Mouse (Mus musculus) midbrain, embryonic 16.5 days (tissue): ENCODE measurements around the gene Preb. TPM values are rescaled to one million over a fixed set of nuclear protein-coding genes. Genes with fewer than 3 reads are reported as not detected.

ENCODE experiments used
- ATAC-seq: fragments of 200-750 bp; cut with Nextera tagmentation; 2 replicates; pipeline ENCODE4 v1.8.0; 2017; ENCODE audit warnings: moderate TSS enrichment
- H3K27ac ChIP-seq: fragments of 300-500 bp; sonication (generic); 2 replicates; pipeline ENCODE4 v1.5.1; 2014; ENCODE audit warnings: mild to moderate bottlenecking, low read length, mixed read lengths
- H3K27me3 ChIP-seq: fragments of 300-500 bp; sonication (generic); 2 replicates; pipeline ENCODE4 v1.6.1; 2014; ENCODE audit warnings: low read depth, low read length, mixed read lengths; ENCODE audit not compliant: control insufficient read depth, insufficient read depth
- H3K36me3 ChIP-seq: fragments of 300-500 bp; sonication (generic); 2 replicates; pipeline ENCODE4 v1.6.1; 2014; ENCODE audit warnings: mild to moderate bottlenecking, low read length, moderate library complexity, mixed read lengths; ENCODE audit not compliant: control insufficient read depth, insufficient read depth
- H3K4me1 ChIP-seq: fragments of 300-500 bp; sonication (generic); 2 replicates; pipeline ENCODE4 v1.6.1; 2014; ENCODE audit warnings: mild to moderate bottlenecking, low read length, mixed read lengths; ENCODE audit not compliant: control insufficient read depth, insufficient read depth
- H3K4me2 ChIP-seq: fragments of 300-500 bp; sonication (generic); 2 replicates; pipeline ENCODE4 v1.6.1; 2014; ENCODE audit warnings: mild to moderate bottlenecking, low read length, mixed read lengths
- H3K4me3 ChIP-seq: fragments of 300-500 bp; sonication (generic); 2 replicates; pipeline ENCODE4 v1.5.1; 2014; ENCODE audit warnings: low read depth, mild to moderate bottlenecking, low read length, moderate library complexity, mixed read lengths
- H3K9ac ChIP-seq: fragments of 300-500 bp; sonication (generic); 2 replicates; pipeline ENCODE4 v1.6.1; 2014; ENCODE audit warnings: low read depth, low read length, mixed read lengths
- H3K9me3 ChIP-seq: fragments of 300-500 bp; sonication (generic); replicated peaks from 2 replicates; pipeline ENCODE4 v1.6.1; 2014; ENCODE audit warnings: mild to moderate bottlenecking, low read length, mixed read lengths; ENCODE audit not compliant: control insufficient read depth, poor library complexity, severe bottlenecking
- WGBS: fragments of 180-500 bp; shearing (Covaris S2); extraction: QIAGEN DNeasy Blood & Tissue Kit; methylation state at CpG from one replicate; pipeline ENCODE4 v1.1.7; 2014; 5-methylcytosine and 5-hydroxymethylcytosine counted together
- polyA plus RNA-seq: library from polyadenylated mRNA; unstranded; fragments of >200 nt; fragmentation: Nextera tagmentation; extraction: Ambion mirVana; gene quantifications from 2 replicates; pipeline ENCODE4 v1.2.1, GENCODE M21; 2015

Preb gene
- polyA plus RNA-seq, 1 experiment from 2014 or later = 102 TPM

DNA sequence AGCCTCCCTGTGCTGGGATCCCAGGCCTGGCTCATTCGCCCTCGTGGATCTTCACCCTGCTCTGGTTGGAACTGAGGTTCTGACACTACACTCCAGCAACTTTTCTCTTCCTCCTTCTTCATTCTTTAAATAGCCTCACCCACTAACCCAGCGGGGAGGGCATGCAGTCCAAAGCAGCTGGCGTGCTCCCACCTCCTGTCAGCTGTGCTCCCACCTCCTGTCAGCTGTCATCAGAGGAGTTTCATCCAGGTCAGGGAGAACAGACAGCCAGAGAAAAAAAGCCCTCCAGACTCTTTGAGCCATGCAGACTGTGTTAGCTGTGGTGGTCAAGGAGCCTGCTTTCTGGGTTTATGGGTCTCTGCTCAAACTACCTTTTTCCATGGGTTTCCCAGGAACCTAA, 28.8 kb downstream of the Preb start:
- H3K4me2 ChIP-seq = no peak overlapping the region
- H3K36me3 ChIP-seq = 0 out of 2 replicates have a peak, but pooled peaks cover 6% of the 10 kb centered on the region
- H3K4me3 ChIP-seq = no peak overlapping the region
- no peaks in the 10 kb centered on the region; the same call in 1 of the 2 replicates for H3K4me1 ChIP-seq
- no peaks in the 10 kb centered on the region for H3K9me3 ChIP-seq
- H3K27me3 ChIP-seq = no peaks in the 10 kb centered on the region
- H3K27ac ChIP-seq = no peak overlapping the region
- ATAC-seq = no peak
- H3K9ac ChIP-seq = no peak overlapping the region
- 87% methylated on average over 4 of the region's 4 CpGs for WGBS

DNA sequence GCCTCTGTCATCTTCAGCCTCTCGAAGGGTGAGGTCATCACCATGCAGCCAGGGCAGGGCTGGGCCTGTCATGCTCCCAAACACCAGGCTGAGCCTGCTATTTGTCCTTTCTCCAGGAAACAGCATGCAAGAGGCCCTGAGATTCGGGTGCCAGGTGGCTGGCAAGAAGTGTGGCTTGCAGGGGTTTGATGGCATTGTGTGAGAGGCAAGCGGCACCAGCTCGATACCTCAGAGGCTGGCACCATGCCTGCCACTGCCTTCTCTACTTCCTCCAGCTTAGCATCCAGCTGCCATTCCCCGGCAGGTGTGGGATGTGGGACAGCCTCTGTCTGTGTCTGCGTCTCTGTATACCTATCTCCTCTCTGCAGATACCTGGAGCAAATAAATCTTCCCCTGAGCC, 29.3 kb downstream of the Preb start:
- no peak overlapping the region for H3K27ac ChIP-seq
- 84% methylated on average over 6 of the region's 6 CpGs for WGBS

DNA sequence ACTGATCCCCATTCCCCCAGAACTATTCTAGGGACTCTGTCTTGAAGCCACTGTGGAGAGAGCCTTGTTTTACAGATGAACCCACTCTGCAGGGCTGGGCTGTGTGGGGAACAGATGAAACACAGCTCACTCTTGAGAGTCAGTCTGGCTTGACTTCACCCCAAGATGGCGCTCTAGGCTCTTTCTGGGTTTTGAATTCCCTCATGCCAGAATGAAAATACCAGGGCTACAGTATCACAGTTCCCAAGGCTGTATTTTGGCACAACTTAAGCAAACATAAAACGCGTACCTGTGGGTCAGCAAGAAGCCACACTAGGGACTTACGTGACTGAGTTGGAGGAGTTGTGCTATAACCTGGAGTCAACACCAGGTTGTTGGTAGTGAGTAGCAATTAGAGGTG, 30.0 kb downstream of the Preb start:
- H3K27ac ChIP-seq = no peak overlapping the region
- no peaks in the 10 kb centered on the region for H3K9me3 ChIP-seq
- ATAC-seq = no peak
- H3K4me1 ChIP-seq = no peaks in the 10 kb centered on the region; the same call in 1 of the 2 replicates
- H3K27me3 ChIP-seq = no peaks in the 10 kb centered on the region
- 0 out of 2 replicates have a peak, but pooled peaks cover 6% of the 10 kb centered on the region for H3K36me3 ChIP-seq
- H3K9ac ChIP-seq = no peak overlapping the region
- H3K4me2 ChIP-seq = no peak overlapping the region
- WGBS = 47% methylated on average over 4 of the region's 4 CpGs
- no peak overlapping the region for H3K4me3 ChIP-seq

More for the DNA sequence above, 29.3 kb downstream of the Preb start:
- ATAC-seq = no peak
- Histone ChIP-seq H3K4me2 (no peak overlapping the region), H3K4me1 (no peaks in the 10 kb centered on the region; the same call in 1 of the 2 replicates), H3K36me3 (0 out of 2 replicates have a peak, but pooled peaks cover 6% of the 10 kb centered on the region), H3K27me3 (no peaks in the 10 kb centered on the region), H3K9me3 (no peaks in the 10 kb centered on the region), H3K9ac (no peak overlapping the region), H3K4me3 (no peak overlapping the region)

DNA sequence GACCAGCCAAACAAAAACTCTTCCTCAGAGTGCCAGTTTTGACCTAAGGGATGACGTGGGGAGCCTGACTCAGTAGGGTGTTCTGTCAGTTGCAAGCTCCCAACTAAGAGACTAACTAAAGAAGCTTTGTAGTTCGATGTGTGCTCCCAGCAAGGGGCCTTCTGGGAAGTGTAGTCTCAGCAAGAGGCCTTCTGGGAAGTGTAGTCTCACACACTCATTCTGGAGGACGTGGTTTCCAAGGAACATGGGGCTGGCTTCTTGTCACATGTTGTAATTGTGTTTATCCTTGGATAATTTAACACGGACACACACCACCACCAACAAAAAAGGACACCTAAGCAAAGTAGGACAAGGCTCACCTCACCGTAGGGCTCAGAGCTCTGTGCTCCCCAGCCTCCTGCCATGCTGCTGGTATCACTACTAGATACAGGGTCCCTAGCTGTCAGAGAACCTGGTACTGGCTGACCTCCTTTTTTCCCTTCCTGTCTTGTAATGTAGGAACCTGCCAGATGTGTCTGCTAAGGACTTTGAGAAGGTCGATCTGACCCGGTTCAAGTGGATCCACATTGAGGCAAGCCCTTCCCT, 32.1 kb downstream of the Preb start:
- WGBS = 42% methylated on average over 7 of the region's 7 CpGs
- H3K36me3 ChIP-seq = no peaks in the 10 kb centered on the region
- no peaks in the 10 kb centered on the region for H3K27me3 ChIP-seq
- H3K9me3 ChIP-seq = no peaks in the 10 kb centered on the region
- peak; percentile 72 for ATAC-seq
- H3K9ac ChIP-seq = no peak overlapping the region
- peak overlapping the region; percentile 46; the same call in 1 of the 2 replicates for H3K4me2 ChIP-seq
- no peaks in the 10 kb centered on the region; the same call in 1 of the 2 replicates for H3K4me1 ChIP-seq
- H3K4me3 ChIP-seq = no peak overlapping the region
- H3K27ac ChIP-seq = no peak overlapping the region

DNA sequence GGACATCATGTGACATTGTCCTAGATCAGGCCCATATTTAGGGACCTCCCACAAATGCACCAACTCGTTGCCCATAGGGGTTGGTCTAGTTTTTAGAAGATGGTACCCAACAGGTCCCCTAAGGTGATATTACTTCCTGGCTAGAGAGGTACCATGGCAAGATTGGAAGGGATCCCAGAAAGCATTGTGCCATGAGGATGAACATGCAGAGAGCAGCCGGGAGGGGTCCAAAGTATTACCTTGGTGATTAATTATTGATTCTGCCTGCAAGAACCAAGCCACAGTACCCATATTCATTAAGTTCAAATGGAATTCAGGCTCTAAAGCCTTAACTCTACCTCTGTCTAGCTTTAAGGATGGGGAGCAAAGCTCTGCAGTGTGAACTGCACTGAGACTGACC, 34.1 kb downstream of the Preb start:
- H3K9me3 ChIP-seq = no peaks in the 10 kb centered on the region
- H3K4me3 ChIP-seq = no peak overlapping the region
- no peak overlapping the region for H3K9ac ChIP-seq
- no peak overlapping the region for H3K27ac ChIP-seq
- no peaks in the 10 kb centered on the region for H3K27me3 ChIP-seq
- H3K4me1 ChIP-seq = peaks cover 11% of the 10 kb centered on the region
- 82% methylated on average over 2 of the region's 2 CpGs for WGBS
- no peak for ATAC-seq
- H3K36me3 ChIP-seq = no peaks in the 10 kb centered on the region
- no peak overlapping the region for H3K4me2 ChIP-seq

DNA sequence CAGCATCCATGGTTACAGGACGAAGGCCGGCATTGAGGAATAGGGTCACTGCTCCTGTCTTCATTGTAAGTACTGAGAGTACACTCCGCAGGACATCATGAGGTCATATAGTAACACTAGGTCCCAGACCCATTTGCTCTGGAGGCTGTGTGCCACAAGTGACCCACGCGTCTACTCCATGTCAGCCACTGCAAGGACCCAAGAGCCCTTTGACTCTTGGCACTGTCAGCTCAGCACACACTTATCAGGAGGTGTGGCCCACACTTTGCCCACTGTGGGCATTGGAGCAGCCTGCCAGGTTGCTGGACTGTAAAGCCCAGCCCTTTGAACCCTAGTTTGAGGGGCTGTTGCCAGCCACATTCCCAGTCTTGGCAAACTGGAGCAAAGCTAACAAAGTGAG, 34.9 kb downstream of the Preb start:
- Histone ChIP-seq H3K9me3 (no peaks in the 10 kb centered on the region), H3K27me3 (no peaks in the 10 kb centered on the region), H3K4me1 (peaks cover 11% of the 10 kb centered on the region), H3K4me3 (no peak overlapping the region), H3K9ac (no peak overlapping the region), H3K4me2 (no peak overlapping the region), H3K27ac (no peak overlapping the region), H3K36me3 (no peaks in the 10 kb centered on the region)
- 93% methylated on average over 5 of the region's 5 CpGs for WGBS
- no peak for ATAC-seq

DNA sequence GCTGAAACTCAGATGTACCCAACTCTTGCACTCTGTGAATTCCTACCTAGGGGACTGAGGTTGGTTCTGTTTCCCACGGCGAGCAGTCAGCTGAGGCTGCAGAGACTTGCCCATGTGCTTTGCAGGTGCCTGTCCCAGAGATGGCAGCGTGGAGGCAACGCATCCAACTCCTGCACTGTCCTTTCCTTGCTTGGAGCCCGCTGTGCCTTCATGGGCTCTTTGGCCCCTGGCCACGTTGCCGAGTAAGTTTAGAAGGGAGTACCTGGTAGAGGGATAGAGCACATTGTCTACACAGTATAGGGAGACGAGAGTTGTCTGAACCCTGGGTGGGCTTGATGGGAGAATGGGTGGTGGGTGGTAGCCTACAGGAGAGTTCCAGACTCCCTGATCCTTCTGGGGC, 35.5 kb downstream of the Preb start:
- 81% methylated on average over 8 of the region's 8 CpGs for WGBS

DNA sequence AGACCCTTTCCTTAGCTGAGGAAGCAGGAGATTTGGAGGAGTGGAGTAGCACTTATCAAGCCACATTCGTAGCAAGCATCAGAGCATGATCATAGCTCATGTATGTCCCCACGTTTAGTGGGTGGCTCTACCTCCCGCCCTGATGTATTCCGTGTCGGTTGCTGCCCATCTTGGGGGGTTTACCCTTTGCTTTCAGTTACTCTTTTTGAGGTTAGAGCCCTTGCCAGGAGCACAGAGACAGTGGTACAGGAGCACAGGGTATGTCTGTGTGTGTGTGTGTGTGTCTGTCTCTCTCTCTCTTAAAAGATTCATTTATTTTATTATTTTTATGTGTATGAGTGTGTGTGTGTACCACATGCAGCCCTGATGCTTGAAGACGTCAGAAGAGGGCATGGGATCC, 37.0 kb downstream of the Preb start:
- no peak overlapping the region for H3K4me3 ChIP-seq
- 89% methylated on average over 6 of the region's 6 CpGs for WGBS
- no peak overlapping the region for H3K4me2 ChIP-seq
- H3K9me3 ChIP-seq = no peaks in the 10 kb centered on the region
- no peaks in the 10 kb centered on the region for H3K36me3 ChIP-seq
- no peak overlapping the region for H3K27ac ChIP-seq
- H3K4me1 ChIP-seq = peaks cover 11% of the 10 kb centered on the region
- no peak overlapping the region for H3K9ac ChIP-seq
- no peak for ATAC-seq
- H3K27me3 ChIP-seq = no peaks in the 10 kb centered on the region

More for the DNA sequence above, 35.5 kb downstream of the Preb start:
- no peak overlapping the region for H3K27ac ChIP-seq
- no peaks in the 10 kb centered on the region for H3K36me3 ChIP-seq
- no peak overlapping the region for H3K9ac ChIP-seq
- no peak overlapping the region for H3K4me3 ChIP-seq
- ATAC-seq = no peak
- no peaks in the 10 kb centered on the region for H3K9me3 ChIP-seq
- H3K27me3 ChIP-seq = no peaks in the 10 kb centered on the region
- H3K4me2 ChIP-seq = no peak overlapping the region
- peaks cover 11% of the 10 kb centered on the region for H3K4me1 ChIP-seq

DNA sequence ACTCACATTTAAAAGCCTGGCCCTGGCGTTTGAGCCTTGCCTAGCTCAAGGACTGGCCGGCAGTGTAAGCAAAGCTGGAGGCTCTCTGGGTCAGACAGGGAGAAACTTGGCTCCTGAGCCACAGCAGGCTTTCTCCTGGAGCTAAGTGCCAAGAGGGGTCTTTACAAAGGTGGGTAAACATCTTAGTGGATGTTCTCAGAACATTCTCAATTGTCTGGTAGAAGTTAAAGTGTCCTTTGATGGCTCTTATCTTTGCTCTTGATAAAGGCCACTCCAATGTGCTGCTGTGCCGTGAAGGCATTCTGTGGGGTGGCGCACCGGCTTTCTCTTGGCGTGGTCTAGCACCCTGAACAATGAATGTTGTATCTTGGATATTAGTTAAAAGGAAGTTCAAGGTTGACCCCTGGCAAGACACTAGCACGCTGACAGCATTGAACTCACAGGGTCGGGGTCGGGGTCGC, 37.5 kb downstream of the Preb start:
- 72% methylated on average over 10 of the region's 10 CpGs for WGBS
- no peak for ATAC-seq
- Histone ChIP-seq H3K27ac (no peak overlapping the region), H3K4me2 (peak overlapping the region; percentile 97), H3K4me1 (peaks cover 11% of the 10 kb centered on the region), H3K4me3 (no peak overlapping the region), H3K9me3 (no peaks in the 10 kb centered on the region), H3K36me3 (no peaks in the 10 kb centered on the region), H3K27me3 (no peaks in the 10 kb centered on the region), H3K9ac (0 out of 2 replicates have a peak overlapping the region, but pooled peaks have one; percentile 74)
